Mouse (Mus musculus): ENCODE measurements around the gene Ccdc177.

Ccdc177 gene

DNA sequence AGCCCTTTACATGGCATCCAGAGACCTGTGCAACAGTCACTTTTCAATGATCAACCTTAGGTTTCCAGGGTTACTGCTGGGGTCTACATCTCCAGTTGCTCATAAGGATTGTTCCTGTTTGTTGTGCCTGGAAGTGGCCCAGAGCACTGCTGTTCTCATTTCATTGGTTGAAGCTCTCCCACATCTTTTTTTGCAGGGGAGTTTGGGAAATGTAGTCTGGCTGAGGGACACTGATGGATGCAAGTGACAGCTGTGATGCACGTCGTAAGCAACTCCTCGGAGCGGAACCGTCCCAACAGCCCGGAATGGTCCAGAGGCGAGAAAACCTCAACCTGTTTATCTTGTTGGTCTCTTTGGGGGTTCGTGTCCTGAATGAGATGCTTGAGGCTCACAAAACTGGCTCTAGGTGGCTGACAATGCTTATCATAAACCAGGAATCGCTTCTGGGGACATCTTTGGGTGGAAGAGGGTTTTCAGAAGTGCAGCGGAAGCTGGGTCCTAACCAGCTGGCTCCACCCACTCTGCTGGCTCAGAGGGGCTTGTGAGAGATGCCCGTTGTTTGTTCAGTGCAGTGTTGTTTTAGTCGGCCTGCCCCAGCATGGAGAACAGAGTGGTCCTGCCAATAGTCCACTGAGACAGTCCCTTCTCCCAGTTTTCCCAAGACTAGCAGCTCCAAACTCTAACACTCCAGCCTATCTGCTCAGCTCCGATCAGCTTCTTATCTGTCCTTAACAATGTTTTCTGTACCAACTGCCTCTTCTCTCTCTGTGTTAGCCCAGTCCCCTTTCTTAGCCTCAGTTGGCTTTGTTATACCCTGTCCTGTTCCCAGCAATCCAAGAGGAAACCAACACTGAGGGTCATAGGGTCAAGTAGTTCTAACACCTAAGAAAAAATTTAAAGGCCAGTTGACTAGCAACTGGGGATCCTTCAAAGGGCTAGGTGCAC, 25.7 kb downstream of the Ccdc177 start:
- no peak for DNase-seq

DNA sequence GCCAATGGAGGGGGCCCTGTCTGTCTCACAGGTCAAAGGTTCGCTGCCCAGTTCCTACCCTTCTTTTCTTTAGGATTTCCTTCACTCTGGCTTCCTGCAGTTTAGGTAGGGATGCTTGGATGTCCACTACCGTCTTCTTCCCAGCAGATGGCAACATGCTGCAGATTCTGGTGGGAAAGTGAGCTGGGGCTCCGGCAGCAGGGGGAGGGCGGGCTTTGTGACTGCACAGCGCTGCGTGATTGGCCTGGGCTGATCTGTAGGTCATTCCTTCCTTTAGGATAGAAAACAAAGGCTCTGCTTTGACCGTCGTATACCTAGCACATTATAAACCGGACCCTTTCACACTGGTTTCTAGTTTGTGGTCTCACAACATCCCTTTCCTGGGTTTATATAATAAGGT, 29.9 kb downstream of the Ccdc177 start:
- peak; percentile 57 for DNase-seq

DNA sequence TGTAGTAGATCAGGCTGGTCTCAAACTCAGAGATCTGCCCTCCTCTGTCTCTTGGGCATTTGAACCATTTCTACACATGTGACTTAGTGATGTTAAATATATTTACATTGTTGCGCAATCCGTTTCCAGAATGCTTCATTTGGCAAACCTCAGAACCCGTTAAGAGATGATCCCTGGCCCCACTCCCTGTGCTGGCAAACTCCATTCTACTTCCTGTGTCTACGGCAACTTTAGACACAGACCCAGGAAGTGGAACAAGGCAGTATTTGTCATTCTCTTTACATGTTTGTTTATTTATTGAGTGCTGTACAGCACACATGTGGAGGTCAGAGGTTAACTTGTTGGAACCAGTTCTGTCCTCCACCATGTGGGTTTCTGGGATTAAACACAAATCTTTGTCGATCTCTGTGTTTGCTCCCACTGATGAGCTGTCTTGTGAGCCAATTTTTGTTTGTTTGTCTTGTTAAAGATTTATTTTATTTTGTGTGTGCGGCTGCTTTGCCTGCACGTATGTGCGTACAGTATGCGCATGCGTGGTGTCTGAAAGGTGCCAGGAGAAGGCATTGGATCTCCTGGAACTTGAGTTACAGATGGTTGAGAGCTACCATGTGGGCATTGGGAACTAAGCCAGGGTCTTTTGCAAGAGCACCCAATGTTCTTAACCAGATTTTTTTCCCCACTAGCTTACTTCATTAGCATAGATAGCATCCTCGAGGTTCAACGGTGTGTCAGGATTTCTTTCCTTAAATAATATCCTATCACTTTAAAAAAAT, 30.5 kb downstream of the Ccdc177 start:
- DNase-seq = no peak

DNA sequence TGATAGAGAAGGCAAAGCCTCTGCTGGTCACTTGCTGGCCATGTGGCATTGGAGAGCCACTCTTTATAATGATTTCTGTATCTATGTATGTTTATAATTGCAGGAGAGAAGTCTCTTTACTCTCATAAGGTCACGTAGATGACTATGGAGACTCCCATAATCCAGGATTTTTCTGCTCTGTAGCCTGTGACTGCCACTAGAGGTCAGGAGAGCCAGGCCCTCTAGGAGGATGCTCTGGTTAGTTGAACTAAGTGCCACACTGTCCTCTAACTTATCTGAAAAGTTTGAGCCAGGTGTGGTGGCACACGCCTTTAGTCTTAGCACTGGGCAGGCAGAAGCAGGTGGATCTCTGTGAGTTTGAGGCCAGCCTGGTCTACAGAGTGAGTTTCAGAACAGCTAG, 31.7 kb downstream of the Ccdc177 start:
- no peak for DNase-seq

DNA sequence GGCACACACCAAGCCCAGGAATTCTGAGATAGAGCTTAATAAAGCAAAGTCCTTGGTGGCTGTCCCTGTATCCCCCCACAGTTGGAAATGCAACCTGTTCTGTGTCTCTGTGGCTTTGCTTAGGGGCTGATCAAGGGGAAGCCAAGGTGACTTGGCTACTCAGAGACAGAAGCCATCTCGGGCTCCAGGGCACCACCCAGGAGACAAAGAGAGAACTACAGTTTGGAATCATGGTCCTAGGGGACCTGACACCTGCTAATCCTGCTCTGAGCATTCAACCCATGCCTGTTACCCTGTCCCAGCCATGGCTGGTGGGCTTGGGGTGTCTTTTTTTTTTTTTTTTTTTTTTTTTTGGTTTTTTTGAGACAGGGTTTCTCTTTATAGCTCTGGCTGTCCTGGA, 32.3 kb downstream of the Ccdc177 start:
- no peak for DNase-seq

DNA sequence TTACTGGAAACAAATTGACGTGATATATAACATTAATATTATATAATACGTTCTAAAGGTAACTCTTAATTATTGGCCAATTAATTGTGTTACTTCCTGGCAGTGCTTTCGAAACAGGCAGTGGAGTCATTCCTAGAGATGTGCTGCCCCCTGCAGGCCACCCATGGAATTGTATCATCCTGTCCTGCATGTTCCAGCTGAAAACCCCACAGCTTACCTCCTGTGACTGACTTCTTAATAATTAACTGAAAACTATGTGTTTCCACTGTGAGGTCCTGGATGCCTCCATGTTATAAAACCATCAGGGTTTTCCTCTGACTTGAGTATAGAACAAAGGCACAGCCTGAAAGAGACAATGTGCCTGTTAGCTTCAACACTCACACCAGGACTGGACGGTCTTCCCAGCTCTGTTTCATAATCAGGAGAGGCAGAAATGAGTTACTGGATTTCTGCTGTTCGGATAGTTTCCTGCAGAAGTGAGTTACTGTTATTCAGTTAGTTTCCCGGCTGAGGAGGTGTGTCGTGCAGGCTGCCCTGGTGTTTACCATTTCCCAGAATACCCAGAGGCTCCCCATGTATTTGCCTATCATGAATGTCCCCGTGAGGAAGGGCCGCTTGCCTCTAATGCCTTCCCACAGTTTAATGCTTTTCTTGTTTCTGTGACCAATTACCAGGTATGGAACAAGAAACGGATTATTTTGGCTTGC, 35.5 kb downstream of the Ccdc177 start:
- peak; percentile 86 for DNase-seq

DNA sequence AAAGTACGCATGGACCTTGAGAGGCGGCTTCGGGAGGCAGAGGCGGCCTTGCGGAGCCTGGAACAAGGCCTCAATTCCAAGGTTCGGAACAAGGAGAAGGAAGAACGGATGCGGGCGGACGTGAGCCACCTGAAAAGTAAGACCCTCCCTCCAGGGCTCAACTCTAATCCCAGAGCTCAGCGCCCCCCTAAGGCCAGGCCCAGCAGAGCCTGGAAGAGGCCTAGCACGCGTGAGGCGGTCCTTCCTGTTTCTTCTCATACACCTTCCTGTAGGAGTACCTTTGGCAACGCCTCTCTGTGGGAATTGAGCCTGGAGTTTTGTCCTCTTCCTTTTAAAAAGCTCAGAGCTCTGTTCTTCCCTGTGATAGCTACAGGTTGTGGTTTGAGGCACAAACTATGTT, 39.0 kb downstream of the Ccdc177 start:
- no peak for DNase-seq

DNA sequence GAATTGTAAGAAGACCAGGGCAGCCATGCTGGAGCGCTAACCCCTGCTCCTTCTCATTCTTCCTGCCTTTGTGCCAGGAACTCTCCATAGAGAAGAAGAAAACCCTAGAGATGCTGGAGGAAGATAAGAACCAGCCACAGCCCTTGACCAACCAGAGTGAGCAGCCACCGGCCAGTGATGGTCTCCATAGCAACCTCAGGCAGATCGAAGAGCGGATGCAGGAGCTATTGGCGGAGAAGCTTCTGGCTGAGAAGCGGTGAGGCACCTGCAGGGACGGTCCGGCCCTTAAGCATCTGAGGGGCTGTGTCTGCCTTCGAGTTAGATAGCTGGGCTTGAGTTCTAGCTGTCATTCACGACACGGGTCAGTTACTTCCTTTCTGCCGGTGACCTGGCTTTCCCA, 40.0 kb downstream of the Ccdc177 start:
- no peak for DNase-seq

DNA sequence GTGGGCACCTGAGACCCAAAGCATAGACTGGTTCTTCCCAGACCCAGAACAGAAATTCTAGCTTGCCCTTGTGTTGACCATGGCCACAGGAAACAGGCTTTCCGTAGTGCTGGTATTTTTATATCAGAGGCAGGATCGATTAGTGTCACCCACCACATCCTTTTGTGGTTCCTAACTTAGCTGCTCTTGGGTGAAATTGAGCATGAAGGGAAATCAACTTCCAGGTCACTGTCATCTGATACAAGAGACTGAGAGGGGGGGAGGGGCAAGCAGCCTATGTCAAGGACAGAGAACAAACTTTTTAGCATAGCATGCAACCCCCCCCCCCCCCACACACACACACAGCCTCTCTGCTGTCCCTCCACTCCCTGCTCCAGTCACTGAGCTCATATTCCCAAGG, 41.3 kb downstream of the Ccdc177 start:
- no peak for DNase-seq

DNA sequence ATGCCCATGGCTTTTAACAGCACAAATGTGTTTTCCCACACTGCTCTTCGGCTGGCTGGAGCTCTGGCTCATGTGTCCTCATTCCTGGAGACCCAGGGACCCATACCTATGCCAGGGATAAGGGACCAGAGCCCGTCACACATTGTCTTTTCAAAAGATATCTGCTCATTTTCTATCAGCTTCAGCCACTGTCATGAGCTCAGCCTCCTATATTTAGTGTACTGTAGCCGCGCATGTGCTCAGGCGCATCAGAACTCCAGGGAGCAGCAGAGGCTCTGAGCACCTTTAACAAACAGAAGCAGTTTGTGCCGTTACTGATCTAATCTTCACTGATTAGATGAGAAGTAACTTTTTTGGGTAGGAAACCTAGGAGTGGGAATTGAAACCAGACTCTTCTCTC, 44.6 kb downstream of the Ccdc177 start:
- DNase-seq = no peak

DNA sequence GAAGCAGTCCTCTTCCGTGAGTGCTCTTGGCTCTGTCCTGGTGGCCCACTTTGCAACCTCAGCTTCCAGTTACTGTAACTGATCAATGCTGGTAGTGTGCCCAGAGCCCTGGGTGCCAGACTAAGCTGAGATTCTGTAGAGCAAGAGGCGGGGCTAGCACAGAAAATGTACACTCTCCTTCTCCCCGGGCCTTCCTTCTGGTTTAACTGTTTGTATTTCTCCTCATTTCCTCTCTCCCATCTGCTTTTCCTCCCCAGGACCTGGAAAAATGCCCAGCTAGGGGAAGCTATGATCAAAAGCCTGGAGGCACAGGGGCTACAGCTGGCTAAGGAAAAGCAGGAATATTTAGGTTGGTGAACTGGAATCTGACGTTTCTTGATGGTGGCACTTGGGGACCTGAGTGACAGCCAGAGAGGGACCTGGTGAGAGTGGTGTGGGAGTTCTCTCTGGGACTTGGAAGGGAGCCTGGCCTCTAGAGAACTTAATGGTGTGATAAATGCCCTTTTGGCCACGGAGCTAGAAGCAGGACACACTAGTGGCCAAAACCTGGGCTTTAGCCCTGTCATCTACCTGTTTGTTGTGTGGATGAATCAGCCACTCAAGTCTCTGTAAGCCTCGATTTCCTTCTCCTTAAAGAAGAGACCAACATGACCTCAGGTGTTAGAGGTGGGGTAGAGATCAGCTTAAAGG, 53.4 kb downstream of the Ccdc177 start:
- DNase-seq = no peak

DNA sequence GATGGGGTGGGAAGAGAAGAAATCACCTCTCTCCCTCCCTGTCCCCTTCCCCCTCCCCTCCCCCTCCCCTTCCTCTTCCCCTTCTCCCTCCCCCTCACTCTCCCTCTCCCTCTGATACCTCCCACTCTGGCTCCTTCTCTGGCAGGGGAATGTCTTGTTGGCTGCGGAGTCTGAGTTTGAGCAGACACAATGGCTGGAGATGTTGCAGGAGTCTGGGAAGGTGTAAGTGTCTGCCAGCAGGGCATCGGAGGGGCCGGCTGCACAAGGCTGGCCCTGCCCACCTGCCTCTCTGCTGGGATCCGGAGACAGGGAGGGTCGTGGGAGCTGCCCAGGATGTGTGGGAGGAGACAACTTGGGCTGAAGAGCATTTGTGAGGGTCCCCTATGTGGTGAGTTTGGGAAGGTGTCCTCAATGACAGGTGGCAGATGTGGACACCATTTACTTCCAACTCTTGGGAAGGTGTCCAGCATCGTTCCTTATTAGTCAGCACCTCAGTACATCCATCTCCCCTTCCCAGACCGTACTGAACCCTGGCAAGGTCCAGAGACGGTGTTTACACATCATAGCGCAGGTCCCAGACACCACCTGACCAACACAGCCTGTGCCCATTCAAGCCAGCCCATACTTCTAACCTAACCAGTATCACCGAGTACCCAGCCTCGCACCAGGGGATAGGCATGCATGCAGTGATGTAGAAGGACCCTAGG, 54.1 kb downstream of the Ccdc177 start:
- DNase-seq = no peak
